14 mouse cellular contexts compared by ENCODE assay signal in genomic region chr7:122813724-122814123, GRCm38 (mm10).
"Had no signal": no experiment of that assay in that cellular context is flagged by ENCODE, and none has a peak within 500 bp of the region (broad histone marks: within the 10 kb centered on the region; RNA-seq: fewer than 3 reads in every experiment).

No protein-coding gene starts in this region.

- H3K27ac ChIP-seq: limb, embryonic 15.5 days; liver, embryonic 13.5 days; midbrain, embryonic 10.5 days; neural tube, embryonic 12.5 days; stomach, postnatal 0 days had no signal

- H3K9ac ChIP-seq: limb, embryonic 15.5 days; liver, embryonic 13.5 days; lung, embryonic 14.5 days; neural tube, embryonic 12.5 days had no signal

- H3K4me2 ChIP-seq: limb, embryonic 15.5 days; liver, embryonic 13.5 days; lung, embryonic 14.5 days; neural tube, embryonic 12.5 days had no signal

- DNase-seq: kidney, adult 8-10 months; kidney, postnatal 25 days; layer of hippocampus, postnatal 36 days; liver, embryonic 13.5 days; lung, embryonic 14.5 days; midbrain, embryonic 14.5 days; retina, postnatal 1 day; right cerebral cortex, postnatal 14 days; thymus, postnatal 4 days had no signal

- H3K9me3 ChIP-seq: limb, embryonic 15.5 days; liver, embryonic 13.5 days; midbrain, embryonic 10.5 days; neural tube, embryonic 12.5 days had no signal

- H3K27me3 ChIP-seq: limb, embryonic 15.5 days; liver, embryonic 13.5 days; neural tube, embryonic 12.5 days had no signal

- H3K4me1 ChIP-seq: limb, embryonic 15.5 days; liver, embryonic 13.5 days; midbrain, embryonic 10.5 days; neural tube, embryonic 12.5 days had no signal

- H3K4me3 ChIP-seq: limb, embryonic 15.5 days; liver, embryonic 13.5 days; midbrain, embryonic 10.5 days; neural tube, embryonic 12.5 days had no signal

- H3K36me3 ChIP-seq: limb, embryonic 15.5 days; liver, embryonic 13.5 days; midbrain, embryonic 10.5 days; neural tube, embryonic 12.5 days had no signal

- ATAC-seq: intestine, embryonic 16.5 days had no signal
